Mouse (Mus musculus) megakaryocyte, embryonic 14.5 days (primary cell): ENCODE measurements around the gene Micu1. TPM values are rescaled to one million over a fixed set of nuclear protein-coding genes. Genes with fewer than 3 reads are reported as not detected.

ENCODE experiments used
- H3K27me3 ChIP-seq: replicated peaks from 2 replicates; pipeline ENCODE3; 2012; ENCODE audit warnings: inconsistent platforms
- H3K36me3 ChIP-seq: replicated peaks from 2 replicates; pipeline ENCODE3; 2012; ENCODE audit warnings: low read length, inconsistent platforms, mixed read lengths
- H3K4me1 ChIP-seq: 2 replicates; pipeline ENCODE4 v1.6.1; 2012; ENCODE audit warnings: inconsistent platforms
- H3K4me3 ChIP-seq: replicated peaks from 2 replicates; pipeline ENCODE3; 2012; ENCODE audit warnings: moderate library complexity, mild to moderate bottlenecking, inconsistent platforms
- H3K9me3 ChIP-seq: 2 replicates; pipeline ENCODE4 v1.6.1; 2012; ENCODE audit warnings: inconsistent platforms
- FLI1 ChIP-seq: IDR thresholded peaks from 2 replicates; pipeline ENCODE4 v1.6.1; 2012; ENCODE audit warnings: low read length, inconsistent platforms, mixed read lengths
- GATA1 ChIP-seq: IDR thresholded peaks from 3 replicates; pipeline ENCODE4 v1.6.1; 2012; ENCODE audit warnings: mixed read lengths, low read length, inconsistent platforms, borderline replicate concordance
- polyA plus RNA-seq: library from polyadenylated mRNA; stranded (reverse); fragments of >175 nt; gene quantifications from 2 replicates; pipeline ENCODE4 v1.2.3, GENCODE M21; 2012; ENCODE audit warnings: low replicate concordance; ENCODE audit not compliant: insufficient read depth

The Micu1 gene
- polyA plus RNA-seq, 1 experiment = 100 TPM

DNA sequence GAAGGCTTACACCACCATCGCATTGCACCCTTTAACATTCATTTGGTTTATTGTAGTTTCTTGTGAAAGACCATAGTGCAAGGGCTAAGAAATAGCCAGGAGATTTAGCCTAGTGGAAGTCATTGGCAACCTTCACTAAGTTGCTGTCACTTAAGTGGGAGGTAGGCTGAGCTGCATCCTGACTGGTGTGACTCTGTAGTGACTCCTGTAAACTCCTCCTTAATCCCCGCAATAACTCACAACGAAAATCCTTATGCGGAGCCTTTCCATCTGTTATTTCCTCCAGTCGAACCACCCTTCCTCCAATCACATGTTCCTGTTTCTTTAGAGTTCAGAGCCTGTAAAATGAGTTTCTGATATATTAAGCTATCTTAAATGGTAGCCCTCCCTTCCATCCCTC is 176.5 kb downstream of the Micu1 start:
- Histone ChIP-seq H3K36me3 (peaks cover 29% of the 10 kb centered on the region), H3K4me3 (peak overlapping the region; percentile 93), H3K27me3 (no peaks in the 10 kb centered on the region), H3K4me1 (peaks cover 75% of the 10 kb centered on the region), H3K9me3 (no peaks in the 10 kb centered on the region)
- TF ChIP-seq FLI1 (no peak), GATA1 (no peak)

DNA sequence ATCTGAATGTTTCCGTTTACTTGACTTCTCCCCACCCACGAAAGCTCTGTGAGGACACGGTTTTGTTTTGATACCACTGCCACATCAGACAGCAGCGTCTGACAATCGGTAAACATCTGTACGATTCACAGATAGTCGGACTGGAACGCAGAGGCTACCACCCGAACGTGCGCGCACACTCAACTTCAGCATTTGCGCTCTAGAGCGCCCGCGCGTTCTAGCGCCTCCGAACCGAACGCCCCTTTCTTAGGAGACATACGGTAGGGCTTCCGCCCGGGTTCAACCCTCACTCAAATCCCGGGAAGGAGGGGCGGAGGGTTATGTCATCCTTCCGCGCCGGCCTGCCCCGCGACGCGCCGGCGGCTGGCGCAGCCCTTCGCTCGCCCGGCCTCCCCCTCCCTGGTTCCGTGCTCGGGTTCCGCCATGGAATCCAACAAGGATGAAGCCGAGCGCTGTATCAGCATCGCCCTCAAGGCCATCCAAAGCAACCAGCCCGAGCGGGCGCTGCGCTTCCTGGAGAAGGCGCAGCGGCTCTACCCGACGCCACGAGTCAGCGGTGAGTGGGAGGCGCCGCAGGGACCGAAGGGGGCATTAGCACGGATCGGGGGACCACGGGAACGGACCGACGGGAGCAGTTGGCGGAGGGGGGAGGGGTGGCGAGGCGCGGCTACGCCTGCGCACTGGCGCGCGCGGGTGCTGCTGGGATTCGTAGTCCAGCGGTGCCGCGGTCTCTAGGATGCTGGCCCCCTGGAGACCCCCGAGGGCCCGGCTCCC is 177.2 kb downstream of the Micu1 start, which contains the start of gene Dnajb12:
TSS of gene Dnajb12 (plus strand) at position 302 of the 774 bp plus-strand sequence.
- Histone ChIP-seq H3K9me3 (no peaks in the 10 kb centered on the region), H3K27me3 (no peaks in the 10 kb centered on the region), H3K4me3 (peak within 1 kb of the TSS; percentile 93), H3K4me1 (peaks cover 75% of the 10 kb centered on the region), H3K36me3 (peaks cover 35% of the 10 kb centered on the region)
- TF ChIP-seq GATA1 (no peak), FLI1 (no peak)

DNA sequence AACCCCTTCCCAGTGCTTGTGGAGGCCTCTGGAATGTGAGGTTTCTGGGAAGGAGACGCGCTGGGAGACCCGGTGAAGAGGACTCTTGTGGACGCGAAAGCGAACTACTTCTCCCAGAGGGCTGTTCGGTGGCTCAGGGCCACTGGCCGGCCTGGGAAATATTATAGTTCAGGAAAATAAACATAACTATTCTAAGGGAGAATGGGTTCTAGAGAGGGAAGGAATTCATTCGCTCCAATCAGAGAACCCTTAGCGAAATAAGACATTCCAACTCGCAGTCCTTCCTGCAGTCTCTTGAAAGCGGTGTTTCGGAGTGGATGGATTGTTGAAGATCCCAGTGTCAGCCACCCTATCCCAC is 177.7 kb downstream of the Micu1 start:
- peak overlapping the region; percentile 93 for H3K4me3 ChIP-seq
- no peak for TF ChIP-seq FLI1
- TF ChIP-seq GATA1 = no peak
- no peaks in the 10 kb centered on the region for H3K9me3 ChIP-seq
- H3K27me3 ChIP-seq = no peaks in the 10 kb centered on the region
- peaks cover 40% of the 10 kb centered on the region for H3K36me3 ChIP-seq
- peaks cover 75% of the 10 kb centered on the region for H3K4me1 ChIP-seq

DNA sequence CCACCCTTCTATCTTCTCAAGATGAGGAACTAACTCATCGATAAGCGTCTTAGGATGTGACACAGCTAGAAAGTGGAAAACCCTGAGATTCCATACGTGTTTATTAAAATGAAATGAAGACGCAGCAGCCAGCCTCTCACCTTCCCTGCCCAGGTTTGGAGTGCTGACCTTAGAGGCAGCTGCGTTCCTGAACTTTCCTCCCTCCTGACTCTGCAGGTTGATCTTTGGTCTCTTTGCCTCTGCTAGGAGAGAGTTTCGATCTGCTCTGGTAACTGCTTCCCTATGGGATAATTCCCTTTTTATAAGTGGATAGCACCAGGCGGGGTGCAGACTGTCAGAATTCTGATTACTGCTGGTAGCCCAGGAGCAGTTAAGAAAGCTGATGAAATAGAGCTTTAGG is 178.6 kb downstream of the Micu1 start:
- Histone ChIP-seq H3K36me3 (peaks cover 49% of the 10 kb centered on the region), H3K4me3 (peak overlapping the region; percentile 93), H3K4me1 (peaks cover 76% of the 10 kb centered on the region), H3K9me3 (no peaks in the 10 kb centered on the region), H3K27me3 (no peaks in the 10 kb centered on the region)
- TF ChIP-seq GATA1 (no peak), FLI1 (no peak)

DNA sequence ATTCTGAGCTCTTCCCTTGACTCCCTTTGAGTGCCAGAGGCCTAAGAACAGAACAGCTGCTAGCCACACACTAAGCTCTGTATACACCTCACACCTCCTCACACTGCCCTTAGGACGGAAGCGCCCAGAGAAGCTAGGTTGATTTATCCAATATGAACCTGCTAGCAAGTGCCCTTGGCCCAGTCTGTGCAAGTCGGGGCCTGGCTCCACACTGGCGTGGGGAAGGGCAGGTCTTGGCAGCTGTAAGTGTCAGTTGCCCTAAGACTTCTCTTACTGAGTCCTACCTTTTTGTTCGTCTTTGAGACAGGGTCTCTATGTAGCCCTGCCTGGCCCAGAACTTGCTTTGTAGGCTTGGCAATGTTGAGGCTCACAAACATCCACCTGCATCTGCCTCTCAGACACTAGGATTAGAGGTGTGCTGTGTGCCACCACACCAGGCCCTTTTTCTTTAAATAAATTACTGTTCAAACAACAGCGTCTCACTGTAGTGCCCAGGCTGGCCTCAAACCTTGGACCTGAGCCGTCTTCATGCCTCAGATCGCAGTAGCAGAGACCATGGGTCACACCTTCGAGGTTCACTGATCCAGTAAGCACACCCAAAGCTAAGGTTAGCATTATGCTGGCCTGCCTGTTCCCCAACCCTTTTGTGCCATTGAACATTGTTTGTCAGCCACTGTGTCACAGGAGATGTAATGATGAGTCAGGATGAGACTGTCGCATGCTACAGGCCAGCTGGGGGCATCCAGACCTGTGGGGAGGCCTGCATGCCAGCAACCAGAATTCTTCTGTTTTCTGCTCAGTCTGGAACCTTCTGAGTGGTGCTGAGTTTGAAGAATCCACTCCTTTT is 182.3 kb downstream of the Micu1 start:
- Histone ChIP-seq H3K4me1 (peaks cover 87% of the 10 kb centered on the region), H3K27me3 (no peaks in the 10 kb centered on the region), H3K9me3 (no peaks in the 10 kb centered on the region), H3K4me3 (peak overlapping the region; percentile 74), H3K36me3 (peaks cover 81% of the 10 kb centered on the region)
- TF ChIP-seq GATA1 = no peak
- TF ChIP-seq FLI1 = no peak

DNA sequence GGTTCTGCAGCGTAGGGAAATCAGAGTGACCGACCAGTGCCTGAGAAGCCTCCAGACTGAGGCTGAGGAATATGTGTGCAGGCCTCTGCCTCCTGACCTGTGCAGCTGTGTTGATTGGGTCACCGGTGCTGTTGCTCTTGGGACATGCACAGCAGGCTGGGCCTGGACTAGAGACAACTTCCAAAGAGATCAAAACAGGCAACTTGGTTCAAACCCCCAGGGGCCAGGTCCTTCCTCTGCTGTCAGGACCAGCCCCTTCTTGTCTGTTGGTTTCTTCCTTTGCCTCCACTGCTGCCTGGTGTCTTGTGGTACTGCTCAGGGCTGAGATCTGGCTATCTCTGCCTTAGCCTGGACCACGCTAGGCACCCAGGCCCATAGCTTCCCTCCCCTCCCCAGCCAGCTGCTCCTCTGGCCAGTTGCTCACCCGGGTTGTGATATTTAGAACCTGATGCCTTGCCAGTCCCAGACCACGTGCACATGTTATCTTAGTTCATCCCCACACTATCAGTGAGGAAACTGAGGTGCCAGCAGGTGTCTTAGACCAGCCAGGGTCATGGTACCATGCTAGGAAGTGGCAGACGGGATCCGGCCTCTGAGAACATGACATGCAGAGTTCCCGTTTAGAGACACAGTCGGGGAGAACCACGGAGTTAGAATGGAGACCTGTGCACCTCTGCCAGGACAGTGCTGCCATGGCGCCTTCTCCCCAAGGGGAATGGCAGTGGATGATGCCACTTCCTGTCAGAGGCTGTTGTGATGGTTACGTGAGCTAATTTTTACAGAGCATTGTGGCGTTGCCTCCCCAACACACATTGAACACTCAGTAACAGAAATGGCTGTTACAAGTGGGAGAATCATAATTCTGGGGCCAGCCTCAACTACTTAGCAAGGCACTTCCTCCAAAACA is 183.2 kb downstream of the Micu1 start:
- no peaks in the 10 kb centered on the region for H3K9me3 ChIP-seq
- H3K27me3 ChIP-seq = no peaks in the 10 kb centered on the region
- H3K4me1 ChIP-seq = peaks cover 96% of the 10 kb centered on the region
- H3K36me3 ChIP-seq = peaks cover 89% of the 10 kb centered on the region
- H3K4me3 ChIP-seq = peak overlapping the region; percentile 76
- TF ChIP-seq GATA1 = no peak
- TF ChIP-seq FLI1 = no peak

DNA sequence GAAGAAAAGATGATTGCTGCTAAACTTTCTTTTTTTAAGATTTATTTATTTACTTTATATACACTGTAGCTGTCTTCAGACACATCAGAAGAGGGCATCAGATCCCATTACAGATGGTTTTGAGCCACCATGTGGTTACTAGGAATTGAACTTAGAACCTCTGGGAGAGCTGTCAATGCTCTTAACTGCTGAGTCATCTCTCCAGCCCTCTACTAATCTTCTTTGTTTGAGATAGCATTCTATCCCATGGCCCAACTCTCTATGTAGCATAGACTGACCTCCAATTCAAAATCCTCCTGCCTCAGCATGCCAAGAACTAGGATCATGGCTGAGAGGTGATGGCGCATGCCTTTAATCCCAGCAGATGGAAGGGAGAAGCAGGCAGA is 183.8 kb downstream of the Micu1 start:
- Histone ChIP-seq H3K36me3 (peaks cover 92% of the 10 kb centered on the region), H3K9me3 (no peaks in the 10 kb centered on the region), H3K4me1 (peaks cover 94% of the 10 kb centered on the region), H3K4me3 (peak overlapping the region; percentile 7), H3K27me3 (no peaks in the 10 kb centered on the region)
- no peak for TF ChIP-seq FLI1
- TF ChIP-seq GATA1 = no peak

DNA sequence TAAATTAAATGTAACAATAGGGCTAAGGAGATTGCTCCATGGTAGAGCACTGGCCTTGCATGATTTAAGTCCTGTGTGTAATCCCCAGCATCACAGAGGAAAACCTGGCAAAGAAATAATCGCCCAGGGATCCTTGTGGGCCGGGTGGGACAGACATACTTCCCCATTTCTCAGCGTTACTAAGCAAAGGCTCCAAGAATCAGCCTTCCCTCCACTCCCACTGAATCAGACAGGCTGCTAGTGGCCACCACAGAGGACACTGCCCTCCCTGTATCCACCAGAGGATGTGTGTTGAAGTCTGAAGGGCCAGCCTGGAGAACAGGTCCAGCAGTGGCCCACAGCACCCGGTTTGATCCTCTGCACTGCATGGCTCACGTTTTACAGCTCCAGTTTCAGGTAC is 185.2 kb downstream of the Micu1 start:
- H3K4me3 ChIP-seq = peak overlapping the region; percentile 25
- H3K4me1 ChIP-seq = peaks cover 92% of the 10 kb centered on the region
- TF ChIP-seq FLI1 = no peak
- no peak for TF ChIP-seq GATA1
- H3K9me3 ChIP-seq = no peaks in the 10 kb centered on the region
- no peaks in the 10 kb centered on the region for H3K27me3 ChIP-seq
- H3K36me3 ChIP-seq = peaks cover 95% of the 10 kb centered on the region

DNA sequence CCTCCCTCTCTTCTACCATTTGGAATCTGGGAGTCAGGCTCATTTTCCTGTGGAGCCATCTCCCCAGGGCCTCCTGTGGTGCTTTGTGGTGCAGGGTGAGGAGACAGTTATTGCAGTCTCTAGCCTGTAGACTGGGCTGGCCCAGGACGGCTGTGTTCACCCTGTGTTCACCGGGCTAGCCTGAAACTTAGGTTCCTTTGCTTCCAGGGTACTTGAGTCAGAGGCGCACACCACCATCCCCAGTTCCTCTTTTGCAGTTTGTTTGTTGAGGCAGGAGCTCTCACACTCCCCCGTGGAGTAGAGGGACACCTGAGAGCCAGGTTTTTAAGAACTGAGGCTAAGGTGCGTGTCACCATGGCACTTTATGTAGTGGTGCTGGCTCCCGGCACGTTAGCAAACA is 187.1 kb downstream of the Micu1 start:
- Histone ChIP-seq H3K4me3 (no peak overlapping the region), H3K4me1 (peaks cover 92% of the 10 kb centered on the region), H3K27me3 (no peaks in the 10 kb centered on the region), H3K9me3 (no peaks in the 10 kb centered on the region), H3K36me3 (peaks cover 95% of the 10 kb centered on the region)
- TF ChIP-seq GATA1 = no peak
- no peak for TF ChIP-seq FLI1
